Mouse (Mus musculus) liver, embryonic 15.5 days (tissue): Measurements from ENCODE around the gene Gm26965. TPM values are rescaled to one million over a fixed set of nuclear protein-coding genes. Genes with fewer than 3 reads are reported as not detected.
"Not testable (repeated sequence)": the region's sequence is repeated elsewhere in the genome, so short reads cannot be mapped to it uniquely, and the experiment has no call there.

Source experiments
- ATAC-seq: fragments of 200-750 bp; cut with Nextera tagmentation; 2 replicates; pipeline ENCODE4 v1.8.0; 2017; ENCODE audit warnings: moderate number of reproducible peaks, mild to moderate bottlenecking, moderate library complexity; ENCODE audit not compliant: insufficient read depth
- H3K27ac ChIP-seq: fragments of 300-500 bp; sonication (generic); replicated peaks from 2 replicates; pipeline ENCODE4 v1.5.1; 2015; ENCODE audit warnings: mild to moderate bottlenecking, inconsistent platforms
- H3K27me3 ChIP-seq: fragments of 300-500 bp; sonication (generic); 2 replicates; pipeline ENCODE4 v1.6.1; 2015; ENCODE audit warnings: mild to moderate bottlenecking, inconsistent platforms
- H3K36me3 ChIP-seq: fragments of 300-500 bp; sonication (generic); replicated peaks from 2 replicates; pipeline ENCODE4 v1.6.1; 2015; ENCODE audit warnings: moderate library complexity, mild to moderate bottlenecking, inconsistent platforms
- H3K4me1 ChIP-seq: fragments of 300-500 bp; sonication (generic); replicated peaks from 2 replicates; pipeline ENCODE4 v1.6.1; 2015; ENCODE audit warnings: inconsistent platforms
- H3K4me2 ChIP-seq: fragments of 300-500 bp; sonication (generic); 2 replicates; pipeline ENCODE4 v1.6.1; 2015; ENCODE audit warnings: moderate library complexity, mild to moderate bottlenecking, inconsistent platforms
- H3K4me3 ChIP-seq: fragments of 300-500 bp; sonication (generic); replicated peaks from 2 replicates; pipeline ENCODE4 v1.5.1; 2015; ENCODE audit warnings: mild to moderate bottlenecking, inconsistent platforms
- H3K9ac ChIP-seq: fragments of 300-500 bp; sonication (generic); 2 replicates; pipeline ENCODE4 v1.6.1; 2015; ENCODE audit warnings: moderate library complexity, mild to moderate bottlenecking, inconsistent platforms
- H3K9me3 ChIP-seq: fragments of 300-500 bp; sonication (generic); replicated peaks from 2 replicates; pipeline ENCODE4 v1.6.1; 2016; ENCODE audit warnings: inconsistent platforms
- WGBS: fragments of 180-500 bp; shearing (Covaris S2); methylation state at CpG from one replicate; pipeline ENCODE4 v1.1.7; 2015; ENCODE audit warnings: mixed read lengths; ENCODE audit not compliant: insufficient replicate concordance; 5-methylcytosine and 5-hydroxymethylcytosine counted together
- polyA plus RNA-seq: library from polyadenylated mRNA; unstranded; fragments of >200 nt; fragmentation: Nextera tagmentation; extraction: Ambion mirVana; gene quantifications from 2 replicates; pipeline ENCODE4 v1.2.1, GENCODE M21; 2015

Gene Gm26965
- polyA plus RNA-seq, 1 experiment from 2014 or later: not detected

GRCm38 (mm10) chr13:67483625-67484423, 42.1 kb downstream of the Gm26965 start, which contains the start of gene Zfp874b:
Zfp874b (minus strand) TSS chr13:67484258.
- Histone ChIP-seq H3K9me3 (no peaks in the 10 kb centered on the region), H3K4me2 (peak within 1 kb of the TSS; percentile 78), H3K9ac (peak within 1 kb of the TSS; percentile 75), H3K36me3 (peaks cover 8% of the 10 kb centered on the region; the same call in 1 of the 2 replicates), H3K27ac (peak within 1 kb of the TSS; percentile 88), H3K4me1 (peaks cover 20% of the 10 kb centered on the region), H3K27me3 (no peaks in the 10 kb centered on the region), H3K4me3 (peak within 1 kb of the TSS; percentile 73)
- WGBS: 3% methylated on average over 20 of the region's 20 CpGs
- ATAC-seq: peak; percentile 93

- no peaks in the 10 kb centered on the region for H3K27me3 ChIP-seq
- H3K27ac ChIP-seq: no peak overlapping the region
- no peak overlapping the region for H3K9ac ChIP-seq
- no peak overlapping the region for H3K4me2 ChIP-seq
- H3K36me3 ChIP-seq: peaks cover 14% of the 10 kb centered on the region
- peaks cover 20% of the 10 kb centered on the region for H3K4me1 ChIP-seq
- ATAC-seq: no peak
- 52% methylated on average over 4 of the region's 4 CpGs for WGBS
- H3K9me3 ChIP-seq: no peaks in the 10 kb centered on the region
- no peak overlapping the region for H3K4me3 ChIP-seq
These were observed 44.4 kb downstream of the Gm26965 start for GRCm38 (mm10) chr13:67481528-67481927.

DNA sequence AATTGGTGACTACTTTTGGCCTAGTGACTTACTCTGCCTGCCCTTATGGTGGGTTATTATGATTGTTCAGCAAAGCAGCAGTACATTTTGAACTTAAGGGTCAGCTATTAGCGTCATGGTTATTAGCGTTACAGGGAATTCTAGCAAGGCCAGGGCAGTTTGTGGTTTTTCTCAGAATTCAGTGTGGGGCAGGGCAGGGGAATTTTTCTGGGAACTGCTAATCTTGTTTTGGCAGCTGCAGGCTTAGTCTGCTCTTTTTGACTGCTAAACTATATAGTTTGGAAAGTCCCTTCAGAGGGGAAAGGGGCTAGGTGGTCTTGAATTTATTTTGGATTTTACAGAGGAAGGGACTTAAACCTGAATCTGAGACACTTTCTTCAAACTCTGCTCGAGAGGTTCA, 56.7 kb downstream of the Gm26965 start:
- Histone ChIP-seq H3K9me3 (no peaks in the 10 kb centered on the region), H3K9ac (no peak overlapping the region), H3K4me3 (no peak overlapping the region), H3K4me1 (no peaks in the 10 kb centered on the region), H3K27me3 (no peaks in the 10 kb centered on the region), H3K4me2 (no peak overlapping the region), H3K36me3 (peaks cover 28% of the 10 kb centered on the region), H3K27ac (no peak overlapping the region)
- WGBS: 49% methylated on average over 3 of the region's 3 CpGs
- ATAC-seq: no peak

GRCm38 (mm10) chr13:67463506-67464185, 62.3 kb downstream of the Gm26965 start:
- H3K27ac ChIP-seq, H3K9ac ChIP-seq, H3K4me3 ChIP-seq, H3K4me1 ChIP-seq, H3K36me3 ChIP-seq, H3K9me3 ChIP-seq, H3K4me2 ChIP-seq, H3K27me3 ChIP-seq, ATAC-seq: not testable (repeated sequence)
- WGBS: 19% methylated on average over 3 of the region's 5 CpGs

DNA sequence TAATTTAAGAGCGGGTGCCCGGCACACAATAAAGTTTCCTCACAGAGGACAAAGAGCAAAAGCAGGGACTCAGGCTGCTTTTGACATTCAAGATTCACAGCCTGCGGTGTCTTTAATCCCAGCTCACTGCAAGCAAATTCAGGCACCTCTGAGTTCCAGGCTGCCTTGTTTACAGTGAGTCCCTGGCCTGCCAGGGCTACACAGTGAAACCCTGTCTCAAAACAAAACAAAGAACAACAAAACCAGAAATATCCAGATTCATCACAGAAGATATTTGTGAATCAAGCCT, 74.0 kb downstream of the Gm26965 start:
- Histone ChIP-seq H3K4me1 (peaks cover 10% of the 10 kb centered on the region), H3K4me2 (peak overlapping the region; percentile 80), H3K9me3 (no peaks in the 10 kb centered on the region), H3K36me3 (peaks cover 5% of the 10 kb centered on the region; the same call in 1 of the 2 replicates), H3K9ac (peak overlapping the region; percentile 65), H3K27me3 (no peaks in the 10 kb centered on the region), H3K4me3 (peak overlapping the region; percentile 69), H3K27ac (no peak overlapping the region; the same call in 1 of the 2 replicates)
- 13% methylated on average over 3 of the region's 3 CpGs for WGBS
- no peak for ATAC-seq

DNA sequence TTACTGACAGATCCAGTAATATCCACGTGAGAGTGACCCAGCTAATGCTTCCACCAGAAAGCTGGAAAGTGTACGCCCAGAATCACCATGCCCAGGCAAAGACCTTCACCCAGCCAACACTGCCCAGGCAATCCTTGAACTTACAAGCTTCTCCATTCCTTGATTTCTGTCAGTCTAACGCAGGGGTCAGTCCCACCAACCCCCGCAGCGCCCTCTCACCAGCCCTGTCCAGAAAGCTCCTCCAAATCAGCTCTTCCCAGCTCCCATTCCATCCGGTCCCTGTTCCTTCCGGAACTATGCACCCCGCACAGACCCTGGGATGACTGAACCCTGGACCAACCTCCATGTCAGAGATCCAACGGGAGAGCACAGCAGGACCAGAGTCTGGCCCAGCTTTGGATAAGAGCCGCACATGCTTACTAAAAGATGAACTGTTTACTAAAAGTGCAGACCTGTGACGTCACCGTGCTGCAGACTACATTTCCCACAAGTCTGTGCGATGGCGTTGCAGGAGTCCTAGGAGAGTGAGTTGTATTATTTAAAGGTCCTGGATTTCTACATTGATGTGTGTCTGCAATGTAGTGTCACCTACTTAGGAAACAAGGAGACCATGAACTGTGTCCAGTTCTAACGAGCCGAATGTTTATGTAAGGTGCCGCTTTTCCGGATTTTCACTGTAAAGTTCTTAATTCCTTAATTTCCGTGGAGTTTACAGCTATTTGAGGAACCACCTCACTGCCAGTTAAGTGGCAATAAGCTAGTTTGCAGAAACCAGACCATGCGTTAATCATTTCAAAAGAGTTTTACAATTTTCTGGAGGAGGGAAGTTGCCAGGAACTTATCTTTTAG, 74.6 kb downstream of the Gm26965 start, which contains the start of gene Zfp874a:
TSS of gene Zfp874a (minus strand) at position 453 of the 849 bp plus-strand sequence.
- peak; percentile 94 for ATAC-seq
- Histone ChIP-seq H3K9ac (peak within 1 kb of the TSS; percentile 65), H3K4me1 (peaks cover 10% of the 10 kb centered on the region), H3K27ac (peak within 1 kb of the TSS; percentile 69), H3K36me3 (peaks cover 11% of the 10 kb centered on the region), H3K9me3 (no peaks in the 10 kb centered on the region), H3K27me3 (no peaks in the 10 kb centered on the region), H3K4me3 (peak within 1 kb of the TSS; percentile 69), H3K4me2 (peak within 1 kb of the TSS; percentile 80)
- under 1% methylated on average over 20 of the region's 20 CpGs for WGBS

Other genes starting within 250 kb of the Gm26965 start
- gene Zfp458, start 247.7 kb downstream of the Gm26965 start, polyA plus RNA-seq: 0.32 and 0.39 TPM in 2 replicates
- 0.23 and 0.24 TPM in 2 replicates for gene Zfp457, start 219.7 kb downstream of the Gm26965 start, polyA plus RNA-seq
- 0.67 and 0.90 TPM in 2 replicates for gene Zfp595, start 193.6 kb downstream of the Gm26965 start, polyA plus RNA-seq
- gene Gm28044, start 165.6 kb downstream of the Gm26965 start, polyA plus RNA-seq: 0.22 and 0.24 TPM in 2 replicates
- 0.50 and 0.58 TPM in 2 replicates for gene Zfp953, start 165.5 kb downstream of the Gm26965 start, polyA plus RNA-seq
- 0.17 TPM in 1 of 2 replicates, not detected in the other for gene Gm28041, start 150.4 kb downstream of the Gm26965 start, polyA plus RNA-seq
- gene Zfp456, start 150.3 kb downstream of the Gm26965 start, polyA plus RNA-seq: 0.51 TPM in 2 replicates
- 1.8 and 2.0 TPM in 2 replicates for gene Zfp429, start 126.3 kb downstream of the Gm26965 start, polyA plus RNA-seq
- 0.10 and 0.22 TPM in 2 replicates for gene Zfp459, start 104.7 kb downstream of the Gm26965 start, polyA plus RNA-seq
- gene Zfp874a, start 74.5 kb downstream of the Gm26965 start, polyA plus RNA-seq: 6.0 and 7.0 TPM in 2 replicates
- 2.5 and 3.4 TPM in 2 replicates for gene Zfp874b, start 41.9 kb downstream of the Gm26965 start, polyA plus RNA-seq
- 2.1 and 2.4 TPM in 2 replicates for gene Zfp58, start 25.6 kb downstream of the Gm26965 start, polyA plus RNA-seq
- 7.5 and 8.0 TPM in 2 replicates for gene Zfp87, start within 50 bp of the Gm26965 start, polyA plus RNA-seq
- gene Zfp748, start 27.7 kb upstream of the Gm26965 start, polyA plus RNA-seq: 3.3 and 4.3 TPM in 2 replicates
- gene Zfp729b, start 83.6 kb upstream of the Gm26965 start, polyA plus RNA-seq: 1.1 and 1.2 TPM in 2 replicates
- gene Gm49345, start 111.6 kb upstream of the Gm26965 start, polyA plus RNA-seq: 0.40 TPM in 1 of 2 replicates, not detected in the other
- gene Zfp729a, start 111.6 kb upstream of the Gm26965 start, polyA plus RNA-seq: 0.75 and 1.0 TPM in 2 replicates
- gene Zfp738, start 160.9 kb upstream of the Gm26965 start, polyA plus RNA-seq: 1.8 and 2.0 TPM in 2 replicates
- 1.4 and 1.5 TPM in 2 replicates for gene Zfp65, start 203.0 kb upstream of the Gm26965 start, polyA plus RNA-seq
- 0.96 and 1.3 TPM in 2 replicates for gene Zfp85, start 229.1 kb upstream of the Gm26965 start, polyA plus RNA-seq